Mouse (Mus musculus): ENCODE measurements around the gene Slc38a3. TPM values are rescaled to one million over a fixed set of nuclear protein-coding genes. Genes with fewer than 3 reads are reported as not detected.

Gene Slc38a3
- polyA plus RNA-seq, 1 experiment, result 10.6 TPM

DNA sequence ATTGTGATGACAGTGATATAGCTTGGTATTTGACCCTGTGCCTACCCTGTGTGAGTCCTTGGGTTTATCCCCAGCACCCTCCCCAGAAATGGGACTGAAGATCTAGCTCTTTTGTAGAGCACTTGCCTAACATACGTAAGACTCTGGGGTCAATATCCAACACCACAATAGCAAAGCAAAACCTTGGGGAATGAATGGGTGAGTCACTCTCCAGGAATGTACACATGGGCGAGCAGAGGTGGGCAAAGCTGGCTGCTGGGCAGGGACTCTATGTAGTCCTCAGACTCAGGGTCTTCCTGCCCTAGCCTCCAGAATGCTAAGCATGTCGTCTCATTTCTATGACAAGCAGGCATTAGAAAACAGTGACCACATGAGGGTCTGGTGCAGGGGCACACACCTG, 20.6 kb downstream of the Slc38a3 start:
- DNase-seq (ENCODE audit: low read depth in 1 of 2, low spot score in 2 of 2), result no peak
- H3K4me3 ChIP-seq (ENCODE audit: extremely low read depth, insufficient read depth, insufficient read length), result no peak overlapping the region
- TF ChIP-seq POLR2A (IDR thresholded peaks at IDR 0.05; ENCODE audit: low read depth, low read length), result no peak
- no peak for TF ChIP-seq CTCF (IDR thresholded peaks at IDR 0.05; ENCODE audit: extremely low read depth, insufficient read depth, insufficient read length, insufficient replicate concordance)
- H3K4me1 ChIP-seq (ENCODE audit: control insufficient read depth, insufficient read depth, insufficient read length), result no peaks in the 10 kb centered on the region; the same call in 1 of the 2 replicates
- no peaks in the 10 kb centered on the region for H3K36me3 ChIP-seq (ENCODE audit: control insufficient read depth, insufficient read depth, low read length)
- no peak overlapping the region for H3K27ac ChIP-seq (ENCODE audit: insufficient read depth, low read length)
- H3K27me3 ChIP-seq (ENCODE audit: control insufficient read depth, insufficient read depth, low read length), result no peaks in the 10 kb centered on the region
- WGBS, result 80% methylated on average over 3 of the region's 3 CpGs

GRCm38 (mm10) chr9:107646975-107647374, 22.4 kb downstream of the Slc38a3 start:
- 84% methylated on average over 6 of the region's 6 CpGs for WGBS
- no peak overlapping the region for H3K4me3 ChIP-seq (ENCODE audit: extremely low read depth, insufficient read depth, insufficient read length)
- H3K27ac ChIP-seq (ENCODE audit: insufficient read depth, low read length), result no peak overlapping the region
- H3K27me3 ChIP-seq (ENCODE audit: control insufficient read depth, insufficient read depth, low read length), result no peaks in the 10 kb centered on the region
- no peak for TF ChIP-seq POLR2A (IDR thresholded peaks at IDR 0.05; ENCODE audit: low read depth, low read length)
- TF ChIP-seq CTCF (IDR thresholded peaks at IDR 0.05; ENCODE audit: extremely low read depth, insufficient read depth, insufficient read length, insufficient replicate concordance), result no peak
- no peak for DNase-seq (ENCODE audit: low read depth in 1 of 2, low spot score in 2 of 2)
- no peaks in the 10 kb centered on the region; the same call in 1 of the 2 replicates for H3K4me1 ChIP-seq (ENCODE audit: control insufficient read depth, insufficient read depth, insufficient read length)
- H3K36me3 ChIP-seq (ENCODE audit: control insufficient read depth, insufficient read depth, low read length), result no peaks in the 10 kb centered on the region

DNA sequence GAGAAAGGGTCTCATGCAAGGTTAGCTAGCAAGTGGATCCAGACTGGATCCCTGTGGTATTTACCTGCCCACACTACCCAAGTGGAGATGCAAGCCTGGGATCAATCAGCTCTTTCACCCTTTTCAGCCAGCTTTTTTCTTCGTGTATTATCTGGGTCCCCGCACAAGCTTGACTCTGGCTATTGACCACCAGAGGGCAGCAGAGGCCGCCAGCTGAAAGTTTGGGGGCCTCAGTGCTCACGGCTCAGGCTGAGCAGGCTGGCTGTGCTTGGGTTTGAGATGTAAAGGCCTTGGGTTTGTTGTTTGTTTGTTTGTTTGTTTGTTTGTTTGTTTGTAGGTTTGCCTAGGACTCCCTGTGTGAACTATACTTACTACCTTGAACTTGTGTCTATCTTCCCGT, 23.8 kb downstream of the Slc38a3 start:
- Histone ChIP-seq H3K27me3 (ENCODE audit: control insufficient read depth, insufficient read depth, low read length) (no peaks in the 10 kb centered on the region), H3K4me1 (ENCODE audit: control insufficient read depth, insufficient read depth, insufficient read length) (peaks cover 11% of the 10 kb centered on the region; the same call in 1 of the 2 replicates), H3K36me3 (ENCODE audit: control insufficient read depth, insufficient read depth, low read length) (no peaks in the 10 kb centered on the region), H3K4me3 (ENCODE audit: extremely low read depth, insufficient read depth, insufficient read length) (no peak overlapping the region), H3K27ac (ENCODE audit: insufficient read depth, low read length) (no peak overlapping the region)
- peak; percentile 64 to 70 for DNase-seq (ENCODE audit: low read depth in 1 of 2, low spot score in 2 of 2)
- WGBS, result 19% methylated on average over 5 of the region's 5 CpGs
- TF ChIP-seq POLR2A (IDR thresholded peaks at IDR 0.05; ENCODE audit: low read depth, low read length) (no peak), CTCF (IDR thresholded peaks at IDR 0.05; ENCODE audit: extremely low read depth, insufficient read depth, insufficient read length, insufficient replicate concordance) (peak; percentile 97)

GRCm38 (mm10) chr9:107645153-107645510, 24.2 kb downstream of the Slc38a3 start:
- DNase-seq (ENCODE audit: low read depth in 1 of 2, low spot score in 2 of 2), result no peak
- no peaks in the 10 kb centered on the region for H3K27me3 ChIP-seq (ENCODE audit: control insufficient read depth, insufficient read depth, low read length)
- H3K4me3 ChIP-seq (ENCODE audit: extremely low read depth, insufficient read depth, insufficient read length), result no peak overlapping the region
- WGBS, result 35% methylated on average over 7 of the region's 7 CpGs
- TF ChIP-seq CTCF (IDR thresholded peaks at IDR 0.05; ENCODE audit: extremely low read depth, insufficient read depth, insufficient read length, insufficient replicate concordance) (no peak), POLR2A (IDR thresholded peaks at IDR 0.05; ENCODE audit: low read depth, low read length) (no peak)
- peaks cover 14% of the 10 kb centered on the region; the same call in 1 of the 2 replicates for H3K4me1 ChIP-seq (ENCODE audit: control insufficient read depth, insufficient read depth, insufficient read length)
- H3K27ac ChIP-seq (ENCODE audit: insufficient read depth, low read length), result no peak overlapping the region
- H3K36me3 ChIP-seq (ENCODE audit: control insufficient read depth, insufficient read depth, low read length), result no peaks in the 10 kb centered on the region

- Histone ChIP-seq H3K27me3 (ENCODE audit: control insufficient read depth, insufficient read depth, low read length) (no peaks in the 10 kb centered on the region), H3K4me3 (ENCODE audit: extremely low read depth, insufficient read depth, insufficient read length) (peak overlapping the region; percentile 59), H3K27ac (ENCODE audit: insufficient read depth, low read length) (peak overlapping the region; percentile 48), H3K36me3 (ENCODE audit: control insufficient read depth, insufficient read depth, low read length) (no peaks in the 10 kb centered on the region), H3K4me1 (ENCODE audit: control insufficient read depth, insufficient read depth, insufficient read length) (peaks cover 18% of the 10 kb centered on the region; the same call in 1 of the 2 replicates)
- 3% methylated on average over 35 of the region's 35 CpGs for WGBS
- peak; percentile 73 to 88 for DNase-seq (ENCODE audit: low read depth in 1 of 2, low spot score in 2 of 2)
- TF ChIP-seq CTCF (IDR thresholded peaks at IDR 0.05; ENCODE audit: extremely low read depth, insufficient read depth, insufficient read length, insufficient replicate concordance) (peak; percentile 99), POLR2A (IDR thresholded peaks at IDR 0.05; ENCODE audit: low read depth, low read length) (no peak; the same call in 1 of the 2 replicates)
Observed at GRCm38 (mm10) chr9:107644495-107645152, 24.7 kb downstream of the Slc38a3 start.

GRCm38 (mm10) chr9:107643544-107644214, 25.7 kb downstream of the Slc38a3 start:
- H3K4me3 ChIP-seq (ENCODE audit: extremely low read depth, insufficient read depth, insufficient read length), result no peak overlapping the region
- 85% methylated on average over 13 of the region's 13 CpGs for WGBS
- H3K27ac ChIP-seq (ENCODE audit: insufficient read depth, low read length), result no peak overlapping the region
- TF ChIP-seq CTCF (IDR thresholded peaks at IDR 0.05; ENCODE audit: extremely low read depth, insufficient read depth, insufficient read length, insufficient replicate concordance), result no peak
- no peak for TF ChIP-seq POLR2A (IDR thresholded peaks at IDR 0.05; ENCODE audit: low read depth, low read length)
- H3K27me3 ChIP-seq (ENCODE audit: control insufficient read depth, insufficient read depth, low read length), result no peaks in the 10 kb centered on the region
- peaks cover 18% of the 10 kb centered on the region; the same call in 1 of the 2 replicates for H3K4me1 ChIP-seq (ENCODE audit: control insufficient read depth, insufficient read depth, insufficient read length)
- no peak for DNase-seq (ENCODE audit: low read depth in 1 of 2, low spot score in 2 of 2)
- H3K36me3 ChIP-seq (ENCODE audit: control insufficient read depth, insufficient read depth, low read length), result no peaks in the 10 kb centered on the region

- Histone ChIP-seq H3K27ac (ENCODE audit: insufficient read depth, low read length) (peak overlapping the region; percentile 82; the same call in 1 of the 2 replicates), H3K27me3 (ENCODE audit: control insufficient read depth, insufficient read depth, low read length) (no peaks in the 10 kb centered on the region), H3K4me3 (ENCODE audit: extremely low read depth, insufficient read depth, insufficient read length) (no peak overlapping the region), H3K4me1 (ENCODE audit: control insufficient read depth, insufficient read depth, insufficient read length) (peaks cover 18% of the 10 kb centered on the region; the same call in 1 of the 2 replicates), H3K36me3 (ENCODE audit: control insufficient read depth, insufficient read depth, low read length) (no peaks in the 10 kb centered on the region)
- no peak for DNase-seq (ENCODE audit: low read depth in 1 of 2, low spot score in 2 of 2)
- no peak for TF ChIP-seq CTCF (IDR thresholded peaks at IDR 0.05; ENCODE audit: extremely low read depth, insufficient read depth, insufficient read length, insufficient replicate concordance)
- TF ChIP-seq POLR2A (IDR thresholded peaks at IDR 0.05; ENCODE audit: low read depth, low read length), result no peak
- WGBS, result 87% methylated on average over 8 of the region's 8 CpGs
Observed at GRCm38 (mm10) chr9:107641666-107642065, 27.7 kb downstream of the Slc38a3 start.

Data from spleen, adult 2 months (tissue).